Mouse (Mus musculus) MEL (cell line): ENCODE results near the gene Myo1g. TPM values are rescaled to one million over a fixed set of nuclear protein-coding genes. Genes with fewer than 3 reads are reported as not detected.

ENCODE experiments used
- DNase-seq: peaks from one replicate; pipeline ENCODE4 v3.0.0; 2011; ENCODE audit warnings: low read depth, low spot score
- H3K27ac ChIP-seq: 2 replicates; pipeline ENCODE4 v1.5.1; 2012; ENCODE audit warnings: low read depth, mild to moderate bottlenecking, control low read depth, low read length, moderate library complexity; ENCODE audit not compliant: control insufficient read depth
- H3K27me3 ChIP-seq, 2 experiments: fragments of 150-350 bp in 1 of 2; sonication (generic) in 1 of 2; 2 replicates each; pipeline ENCODE4 v1.6.1; 2012; ENCODE audit warnings: low read length in 2 of 2, mild to moderate bottlenecking in 2 of 2, improper control_type of control experiment in 1 of 2, moderate library complexity in 1 of 2; ENCODE audit not compliant: insufficient read depth in 2 of 2, control insufficient read depth in 1 of 2
- H3K36me3 ChIP-seq, 2 experiments: 2 replicates each; pipeline ENCODE4 v1.6.1; 2012 to 2014; ENCODE audit warnings: low read length in 2 of 2, improper control_type of control experiment in 1 of 2, inconsistent platforms in 1 of 2, mild to moderate bottlenecking in 1 of 2; ENCODE audit not compliant: insufficient read depth in 2 of 2, control insufficient read depth in 1 of 2
- H3K4me1 ChIP-seq, 2 experiments: fragments of 150-350 bp in 1 of 2; sonication (generic) in 1 of 2; 2 replicates each; pipeline ENCODE4 v1.6.1; 2012; ENCODE audit warnings: low read length in 2 of 2, improper control_type of control experiment in 1 of 2, mild to moderate bottlenecking in 1 of 2; ENCODE audit not compliant: insufficient read depth in 2 of 2, control insufficient read depth in 1 of 2
- H3K4me3 ChIP-seq, 2 experiments: fragments of 150-350 bp in 1 of 2; sonication (generic) in 1 of 2; 2 replicates each; pipeline ENCODE4 v1.5.1; 2012; ENCODE audit warnings: low read depth in 2 of 2, low read length in 2 of 2, mild to moderate bottlenecking in 2 of 2, moderate library complexity in 2 of 2, control low read depth in 1 of 2, improper control_type of control experiment in 1 of 2; ENCODE audit not compliant: control insufficient read depth in 1 of 2, insufficient read depth in 1 of 2
- H3K79me2 ChIP-seq: 2 replicates; pipeline ENCODE4 v1.6.1; 2012; ENCODE audit warnings: mild to moderate bottlenecking, low read length, moderate library complexity; ENCODE audit not compliant: control insufficient read depth, poor library complexity, insufficient read depth
- H3K9ac ChIP-seq: 2 replicates; pipeline ENCODE4 v1.6.1; 2012; ENCODE audit warnings: low read depth, mild to moderate bottlenecking, control low read depth, low read length, moderate library complexity; ENCODE audit not compliant: control insufficient read depth, poor library complexity, severe bottlenecking
- H3K9me3 ChIP-seq: fragments of 150-350 bp; sonication (generic); replicated peaks from 2 replicates; pipeline ENCODE4 v1.6.1; 2012; ENCODE audit warnings: mild to moderate bottlenecking, low read length, improper control_type of control experiment, moderate library complexity; ENCODE audit not compliant: insufficient read depth
- BHLHE40 ChIP-seq: IDR thresholded peaks from 2 replicates; pipeline ENCODE4 v1.6.1; 2012; ENCODE audit warnings: low read depth, mild to moderate bottlenecking, inconsistent platforms, low read length, improper control_type of control experiment, borderline replicate concordance
- CHD1 ChIP-seq: IDR thresholded peaks from 2 replicates; pipeline ENCODE4 v1.6.1; 2012; ENCODE audit warnings: low read depth, mild to moderate bottlenecking, inconsistent platforms, low read length, improper control_type of control experiment
- CHD2 ChIP-seq: IDR thresholded peaks from 2 replicates; pipeline ENCODE4 v1.6.1; 2011; ENCODE audit warnings: low read length, improper control_type of control experiment
- CTCF ChIP-seq, 3 experiments: IDR thresholded peaks in 2 of 3; conservative IDR thresholded peaks in 1 of 3; 2 replicates each; pipeline ENCODE4 v1.5.1; 2011 to 2012; ENCODE audit warnings: low read length in 3 of 3, low read depth in 2 of 3, mild to moderate bottlenecking in 2 of 3, improper control_type of control experiment in 1 of 3, inconsistent platforms in 1 of 3, mixed read lengths in 1 of 3, moderate library complexity in 1 of 3; ENCODE audit not compliant: control insufficient read depth in 1 of 3, insufficient read depth in 1 of 3, poor library complexity in 1 of 3, severe bottlenecking in 1 of 3
- EP300 ChIP-seq, 2 experiments: IDR thresholded peaks; 2 replicates each; pipeline ENCODE4 v1.6.1; 2011; ENCODE audit warnings: improper control_type of control experiment in 2 of 2, low read length in 2 of 2, low read depth in 1 of 2, mild to moderate bottlenecking in 1 of 2
- ETS1 ChIP-seq: IDR thresholded peaks from 2 replicates; pipeline ENCODE4 v1.6.1; 2012; ENCODE audit warnings: low read depth, mild to moderate bottlenecking, inconsistent platforms, low read length, improper control_type of control experiment, moderate library complexity
- GABPA ChIP-seq: IDR thresholded peaks from 2 replicates; pipeline ENCODE4 v1.6.1; 2012; ENCODE audit warnings: low read depth, mild to moderate bottlenecking, inconsistent platforms, low read length, improper control_type of control experiment, moderate library complexity
- HCFC1 ChIP-seq: IDR thresholded peaks from 2 replicates; pipeline ENCODE4 v1.6.1; 2012; ENCODE audit warnings: low read depth, mild to moderate bottlenecking, inconsistent platforms, low read length, improper control_type of control experiment, moderate library complexity
- JUND ChIP-seq: IDR thresholded peaks from 2 replicates; pipeline ENCODE4 v1.6.1; 2011; ENCODE audit warnings: low read depth, mild to moderate bottlenecking, improper control_type of control experiment, low read length
- MAZ ChIP-seq: IDR thresholded peaks from 2 replicates; pipeline ENCODE4 v1.6.1; 2012; ENCODE audit warnings: low read depth, mild to moderate bottlenecking, inconsistent platforms, low read length, improper control_type of control experiment
- MEF2A ChIP-seq: IDR thresholded peaks from 2 replicates; pipeline ENCODE4 v1.6.1; 2014; ENCODE audit warnings: low read depth, mild to moderate bottlenecking, inconsistent platforms, low read length, improper control_type of control experiment; ENCODE audit not compliant: poor library complexity, insufficient replicate concordance, severe bottlenecking; ENCODE audit errors: extremely low read depth
- MYB ChIP-seq: IDR thresholded peaks from 2 replicates; pipeline ENCODE4 v1.6.1; 2011; ENCODE audit warnings: mild to moderate bottlenecking, low read depth, low read length, improper control_type of control experiment
- MYC ChIP-seq: IDR thresholded peaks from 2 replicates; pipeline ENCODE4 v1.6.1; 2011; ENCODE audit warnings: low read depth, mild to moderate bottlenecking, low read length, improper control_type of control experiment, moderate library complexity
- NELFE ChIP-seq: IDR thresholded peaks from 2 replicates; pipeline ENCODE4 v1.6.1; 2011; ENCODE audit warnings: low read depth, low read length, improper control_type of control experiment
- NRF1 ChIP-seq: IDR thresholded peaks from 2 replicates; pipeline ENCODE4 v1.6.1; 2014; ENCODE audit warnings: low read depth, mild to moderate bottlenecking, inconsistent platforms, low read length, improper control_type of control experiment, moderate library complexity; ENCODE audit not compliant: poor library complexity, insufficient read depth, severe bottlenecking
- POLR2A ChIP-seq, 2 experiments: IDR thresholded peaks; 2 replicates each; pipeline ENCODE4 v1.6.1; 2011 to 2012; ENCODE audit warnings: low read length in 2 of 2, mild to moderate bottlenecking in 2 of 2, control low read depth in 1 of 2, improper control_type of control experiment in 1 of 2, low read depth in 1 of 2, moderate library complexity in 1 of 2; ENCODE audit not compliant: control insufficient read depth in 1 of 2, insufficient read depth in 1 of 2, poor library complexity in 1 of 2
- POLR2AphosphoS2 ChIP-seq: IDR thresholded peaks from 2 replicates; pipeline ENCODE4 v1.6.1; 2011; ENCODE audit warnings: low read length, improper control_type of control experiment
- POLR2AphosphoS5 ChIP-seq: IDR thresholded peaks from 2 replicates; pipeline ENCODE4 v1.6.1; 2012; ENCODE audit warnings: low read depth, borderline replicate concordance, mild to moderate bottlenecking, inconsistent platforms, low read length, moderate library complexity, mixed read lengths
- RAD21 ChIP-seq: IDR thresholded peaks from 2 replicates; pipeline ENCODE4 v1.6.1; 2011; ENCODE audit warnings: mild to moderate bottlenecking, low read depth, low read length, improper control_type of control experiment
- RCOR1 ChIP-seq: IDR thresholded peaks from 2 replicates; pipeline ENCODE4 v1.6.1; 2012; ENCODE audit warnings: low read depth, mild to moderate bottlenecking, inconsistent platforms, low read length, improper control_type of control experiment
- SIN3A ChIP-seq: IDR thresholded peaks from 2 replicates; pipeline ENCODE4 v1.6.1; 2012; ENCODE audit warnings: low read length, improper control_type of control experiment, inconsistent platforms
- SMC3 ChIP-seq: IDR thresholded peaks from 2 replicates; pipeline ENCODE4 v1.6.1; 2011; ENCODE audit warnings: low read depth, low read length, improper control_type of control experiment
- TAL1 ChIP-seq: IDR thresholded peaks from 2 replicates; pipeline ENCODE4 v1.6.1; 2012; ENCODE audit warnings: mild to moderate bottlenecking, inconsistent platforms, low read length, moderate library complexity, mixed read lengths
- TCF12 ChIP-seq: IDR thresholded peaks from 2 replicates; pipeline ENCODE4 v1.6.1; 2014; ENCODE audit warnings: low read depth, mild to moderate bottlenecking, inconsistent platforms, low read length, improper control_type of control experiment, moderate library complexity
- UBTF ChIP-seq: IDR thresholded peaks from 2 replicates; pipeline ENCODE4 v1.6.1; 2012; ENCODE audit warnings: low read depth, mild to moderate bottlenecking, inconsistent platforms, low read length, improper control_type of control experiment, moderate library complexity, borderline replicate concordance; ENCODE audit not compliant: insufficient read depth
- USF1 ChIP-seq: IDR thresholded peaks from 2 replicates; pipeline ENCODE4 v1.6.1; 2014; ENCODE audit warnings: low read depth, mild to moderate bottlenecking, inconsistent platforms, low read length, improper control_type of control experiment, moderate library complexity
- USF2 ChIP-seq, 2 experiments: IDR thresholded peaks; 2 replicates each; pipeline ENCODE4 v1.6.1; 2011 to 2012; ENCODE audit warnings: improper control_type of control experiment in 2 of 2, low read length in 2 of 2, borderline replicate concordance in 1 of 2, inconsistent platforms in 1 of 2, low read depth in 1 of 2, mild to moderate bottlenecking in 1 of 2; ENCODE audit not compliant: insufficient read depth in 1 of 2
- ZKSCAN1 ChIP-seq: IDR thresholded peaks from 2 replicates; pipeline ENCODE4 v1.6.1; 2012; ENCODE audit warnings: low read depth, mild to moderate bottlenecking, inconsistent platforms, low read length, improper control_type of control experiment, moderate library complexity
- ZMIZ1 ChIP-seq: IDR thresholded peaks from 2 replicates; pipeline ENCODE4 v1.6.1; 2012; ENCODE audit warnings: low read depth, mild to moderate bottlenecking, inconsistent platforms, low read length, improper control_type of control experiment, moderate library complexity
- ZNF384 ChIP-seq: IDR thresholded peaks from 2 replicates; pipeline ENCODE4 v1.6.1; 2012; ENCODE audit warnings: low read depth, mild to moderate bottlenecking, inconsistent platforms, low read length, improper control_type of control experiment
- polyA plus RNA-seq, 2 experiments: library from polyadenylated mRNA; stranded (reverse) in 1 of 2; unstranded in 1 of 2; fragments of >175 nt in 1 of 2; fragments of >200 nt in 1 of 2; gene quantifications; 2 replicates each; pipeline versions ENCODE4 v1.2.1 to v1.2.4; 2012; ENCODE audit warnings: low replicate concordance in 2 of 2, low read depth in 1 of 2; ENCODE audit not compliant: insufficient read length in 2 of 2, insufficient read depth in 1 of 2, missing spikeins in 1 of 2
- total RNA-seq: library from RNA; depleted of rRNA; stranded (reverse); fragments of 300-350 nt; gene quantifications from 2 replicates; pipeline ENCODE4 v1.2.3, GENCODE M21; 2012

Myo1g gene
- total and polyA plus RNA-seq, 3 experiments, result 19.4 to 33.3 TPM; not detected in 1

DNA sequence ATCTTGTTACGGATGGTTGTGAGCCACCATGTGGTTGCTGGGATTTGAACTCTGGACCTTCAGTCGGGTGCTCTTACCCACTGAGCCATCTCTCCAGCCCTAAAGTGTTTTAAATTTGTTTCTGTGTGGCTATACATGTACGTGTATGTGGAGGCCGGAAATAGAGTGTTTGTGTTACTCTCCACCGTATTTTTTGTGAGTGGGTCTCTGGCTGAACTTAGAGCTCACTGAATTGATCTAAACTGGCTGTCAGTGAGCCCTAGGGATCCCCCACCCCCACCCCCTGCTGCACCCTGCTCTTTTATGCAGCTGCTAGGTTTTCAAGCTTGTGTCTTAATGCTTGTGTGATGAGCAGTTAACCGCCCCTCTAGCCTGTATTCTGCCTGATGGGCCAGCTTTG lies 43.9 kb downstream of the Myo1g start:
- no peak for DNase-seq
- no peak overlapping the region; a peak in 1 of 4 replicates for H3K4me3 ChIP-seq
- H3K27ac ChIP-seq, result no peak overlapping the region
- H3K27me3 ChIP-seq, result no peaks in the 10 kb centered on the region
- H3K9me3 ChIP-seq, result no peaks in the 10 kb centered on the region
- H3K36me3 ChIP-seq, result peaks cover 0 to 13% of the 10 kb centered on the region in 2 experiments; a peak in 3 of 4 replicates
- no peak overlapping the region for H3K9ac ChIP-seq
- no peak for TF ChIP-seq ETS1
- TF ChIP-seq JUND, result no peak
- no peak for TF ChIP-seq NRF1
- no peak for TF ChIP-seq POLR2A (IDR thresholded peaks at IDR 0.05; ENCODE audit: control insufficient read depth in 1 of 2, insufficient read depth in 1 of 2, low read depth in 1 of 2, low read length in 2 of 2, poor library complexity in 1 of 2)
- TF ChIP-seq HCFC1, result no peak
- TF ChIP-seq POLR2AphosphoS2, result no peak
- TF ChIP-seq TAL1, result no peak
- TF ChIP-seq SMC3, result no peak
- no peak for TF ChIP-seq TCF12
- TF ChIP-seq CHD2, result no peak
- no peak for TF ChIP-seq ZMIZ1
- TF ChIP-seq MYB, result no peak
- no peak for TF ChIP-seq ZKSCAN1
- TF ChIP-seq CHD1, result no peak
- no peak for TF ChIP-seq EP300 (IDR thresholded peaks at IDR 0.05; ENCODE audit: low read depth in 1 of 2, low read length in 2 of 2)
- no peak for TF ChIP-seq SIN3A
- TF ChIP-seq USF2 (IDR thresholded peaks at IDR 0.05; ENCODE audit: borderline replicate concordance in 1 of 2, insufficient read depth in 1 of 2, low read depth in 1 of 2, low read length in 2 of 2), result no peak
- TF ChIP-seq MAZ, result no peak
- no peak for TF ChIP-seq ZNF384
- H3K4me1 ChIP-seq, result peaks cover under 1 to 5% of the 10 kb centered on the region in 2 experiments; a peak in 3 of 4 replicates
- peaks cover 36% of the 10 kb centered on the region for H3K79me2 ChIP-seq

DNA sequence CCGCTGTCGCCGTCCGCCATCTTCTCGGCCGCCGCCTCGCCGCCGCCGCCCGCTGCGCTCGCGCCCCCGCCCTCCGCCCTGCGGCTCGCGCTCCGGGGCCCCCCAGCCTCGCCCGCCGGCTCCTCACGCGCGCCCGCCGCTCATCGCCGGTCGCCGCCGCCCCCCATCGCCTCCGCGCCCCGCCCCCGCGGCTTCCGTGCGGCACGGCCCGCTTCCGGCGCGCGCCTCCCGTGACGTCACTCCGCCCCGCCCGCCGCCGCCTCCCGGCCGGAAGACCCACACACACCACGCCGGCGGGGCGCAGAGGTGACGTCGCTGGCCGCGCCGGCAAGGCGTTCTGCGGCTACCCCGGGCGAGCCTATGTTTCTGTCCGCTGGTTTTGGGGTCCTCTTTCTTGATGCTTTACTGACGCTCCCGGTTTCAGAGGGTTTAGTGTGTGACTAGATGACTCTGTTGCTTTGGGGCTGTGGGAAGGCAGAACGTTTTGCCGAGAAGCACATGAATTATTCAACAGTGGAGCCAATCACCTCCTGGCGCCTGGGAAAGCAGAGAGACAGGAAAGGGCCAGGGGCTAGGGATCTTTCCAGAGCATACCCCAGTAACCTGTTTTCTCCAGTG lies 44.8 kb downstream of the Myo1g start, which contains the start of gene Purb:
Gene Purb (minus strand): TSS at position 51 of the 618 bp plus-strand sequence.
- Histone ChIP-seq H3K4me1 (peaks cover 8 to 9% of the 10 kb centered on the region in 2 experiments; a peak in 3 of 4 replicates), H3K36me3 (peaks cover under 1 to 21% of the 10 kb centered on the region in 2 experiments; a peak in 3 of 4 replicates), H3K79me2 (peaks cover 44% of the 10 kb centered on the region), H3K9me3 (no peaks in the 10 kb centered on the region), H3K27me3 (no peaks in the 10 kb centered on the region), H3K9ac (peak within 1 kb of the TSS; percentile 100), H3K27ac (peak within 1 kb of the TSS; percentile 95), H3K4me3 (peak within 1 kb of the TSS; percentile 87 to 100)
- DNase-seq, result peak; percentile 95
- TF ChIP-seq SIN3A (peak; percentile 93), CHD1 (0 out of 2 replicates have a peak, but pooled peaks have one; percentile 33), CTCF (IDR thresholded peaks at IDR 0.05 in 2 of 3, conservative IDR thresholded peaks at IDR 0.05 in 1 of 3; ENCODE audit: control insufficient read depth in 1 of 3, insufficient read depth in 1 of 3, low read depth in 2 of 3, low read length in 3 of 3, poor library complexity in 1 of 3, severe bottlenecking in 1 of 3) (no peak), MEF2A (no peak), TCF12 (peak; percentile 61), POLR2AphosphoS5 (no peak), RAD21 (no peak), UBTF (no peak), NELFE (peak; percentile 98), ETS1 (peak; percentile 60), BHLHE40 (no peak), ZKSCAN1 (no peak), GABPA (no peak), USF1 (peak; percentile 34; the same call in 1 of the 2 replicates), RCOR1 (0 out of 2 replicates have a peak, but pooled peaks have one; percentile 10), MYC (peak; percentile 69)
